Mouse (Mus musculus) ES-CJ7 (cell line): Measurements from ENCODE around the gene Kbtbd4.

Experiments used
- DNase-seq: peaks from one replicate; pipeline ENCODE4 v3.0.0; 2011; ENCODE audit warnings: low read depth, low spot score

The Kbtbd4 gene

DNA sequence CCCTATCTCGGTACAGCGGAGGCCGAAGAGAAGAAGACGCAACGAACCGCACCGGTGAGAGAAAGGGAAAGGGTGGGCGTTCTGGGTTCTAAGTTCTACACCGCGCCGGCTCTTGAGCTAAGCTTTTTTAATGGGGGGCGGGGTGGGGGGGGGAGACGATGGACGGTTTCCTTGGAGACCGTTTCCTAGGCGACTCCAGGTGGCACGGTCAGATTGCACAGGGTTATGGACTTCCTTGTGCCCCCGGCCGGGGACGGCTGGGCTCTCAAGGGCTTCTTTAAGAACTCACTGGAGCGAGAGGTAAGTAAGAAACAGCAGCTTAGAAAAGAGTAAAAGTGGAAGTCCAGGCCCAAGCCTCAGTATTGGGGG is 300 bp downstream of the Kbtbd4 start:
- DNase-seq, result no peak

DNA sequence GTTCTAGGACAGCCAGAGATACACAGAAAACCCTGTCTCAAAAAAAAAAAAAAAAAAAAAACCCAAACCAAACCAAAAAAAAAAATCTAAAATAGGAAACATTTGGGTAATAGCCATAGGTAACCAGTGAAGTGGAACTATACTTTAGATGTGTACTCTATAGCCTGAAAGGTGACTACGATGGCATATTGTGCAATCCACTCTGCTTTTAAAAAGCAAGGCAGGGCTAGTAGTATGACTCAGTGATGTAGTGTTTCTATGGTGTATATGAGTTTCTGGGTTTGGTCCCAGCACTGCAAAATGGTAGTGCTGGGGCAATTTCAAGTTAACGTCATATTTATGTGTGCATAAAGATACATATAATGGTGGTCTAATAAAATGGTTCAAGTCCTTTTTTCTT is 2.2 kb downstream of the Kbtbd4 start:
- no peak for DNase-seq

DNA sequence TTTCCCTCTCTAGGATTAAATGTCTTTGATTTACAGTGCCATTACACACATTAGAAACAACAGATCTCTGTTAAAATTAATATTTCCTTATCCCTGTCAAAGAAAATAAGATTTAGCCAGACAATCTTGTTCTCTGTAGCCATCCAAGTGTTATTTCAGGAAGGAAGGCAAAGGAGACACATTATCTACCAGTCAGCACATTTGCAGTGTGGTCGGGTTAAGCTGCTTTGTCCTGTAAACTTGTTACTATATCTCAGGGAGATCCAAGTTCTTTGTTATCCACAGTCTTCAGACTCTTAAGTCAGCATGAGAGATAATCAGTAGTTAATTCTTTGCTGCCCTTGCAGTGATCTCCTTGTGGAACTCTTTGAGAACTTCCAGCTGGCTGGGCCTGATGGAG is 6.3 kb downstream of the Kbtbd4 start:
- no peak for DNase-seq

DNA sequence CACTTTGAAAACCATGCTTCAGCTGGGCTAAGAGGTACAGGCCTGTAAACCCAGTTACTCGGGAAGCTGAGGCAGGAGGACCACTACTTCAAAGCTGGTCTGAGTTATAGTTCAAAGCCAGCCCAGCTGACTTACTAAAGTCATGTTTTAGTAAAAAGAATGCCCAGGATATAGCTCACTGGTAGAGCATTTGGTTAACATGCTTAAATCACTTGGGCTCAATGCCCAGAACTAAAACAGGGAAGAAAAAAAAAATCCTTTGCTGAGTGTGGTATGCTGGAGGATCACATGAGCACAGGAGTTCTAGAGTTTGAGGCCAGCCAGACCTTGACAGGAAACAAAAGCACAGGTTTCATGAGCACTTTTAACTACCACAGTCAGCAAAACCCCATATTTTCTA is 7.1 kb downstream of the Kbtbd4 start:
- DNase-seq, result no peak

DNA sequence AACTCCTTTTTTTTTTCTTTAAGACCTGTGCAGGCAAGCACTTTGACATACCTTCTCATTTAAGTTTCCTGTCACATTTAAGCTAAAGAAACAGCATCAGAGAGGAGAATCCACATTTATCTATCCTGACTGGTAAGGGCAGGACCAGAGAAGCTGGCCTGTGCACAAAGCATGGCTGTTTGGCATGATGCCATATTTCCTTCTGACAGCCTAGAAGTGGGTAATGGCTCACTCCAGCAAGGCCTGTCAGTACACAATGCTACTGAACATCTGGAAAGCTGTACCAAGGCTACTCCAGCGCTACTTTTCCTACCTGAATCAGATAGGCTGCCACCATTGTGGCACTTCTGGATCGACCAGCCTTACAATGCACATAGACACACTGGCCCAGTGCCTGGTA is 9.1 kb downstream of the Kbtbd4 start:
- DNase-seq, result no peak

DNA sequence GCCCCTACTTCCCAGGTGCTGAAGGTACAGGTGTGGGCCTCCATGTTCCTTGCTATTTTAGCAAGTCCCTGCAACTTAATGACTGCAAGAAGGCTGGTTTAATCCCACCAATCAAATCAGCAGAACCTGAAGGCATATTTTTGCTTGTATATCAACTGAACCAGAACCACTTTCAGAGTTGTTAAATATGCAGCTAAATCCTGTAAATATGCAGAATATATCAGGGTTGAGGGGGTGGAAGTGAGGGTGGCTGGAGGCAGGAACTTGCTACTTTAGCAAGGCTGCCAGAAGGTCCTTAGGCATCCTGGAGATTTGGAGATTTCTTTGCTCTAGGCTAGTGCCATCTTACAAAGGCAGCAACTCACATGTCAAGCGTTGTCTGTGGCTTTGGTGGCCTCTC is 11.0 kb downstream of the Kbtbd4 start:
- no peak for DNase-seq

DNA sequence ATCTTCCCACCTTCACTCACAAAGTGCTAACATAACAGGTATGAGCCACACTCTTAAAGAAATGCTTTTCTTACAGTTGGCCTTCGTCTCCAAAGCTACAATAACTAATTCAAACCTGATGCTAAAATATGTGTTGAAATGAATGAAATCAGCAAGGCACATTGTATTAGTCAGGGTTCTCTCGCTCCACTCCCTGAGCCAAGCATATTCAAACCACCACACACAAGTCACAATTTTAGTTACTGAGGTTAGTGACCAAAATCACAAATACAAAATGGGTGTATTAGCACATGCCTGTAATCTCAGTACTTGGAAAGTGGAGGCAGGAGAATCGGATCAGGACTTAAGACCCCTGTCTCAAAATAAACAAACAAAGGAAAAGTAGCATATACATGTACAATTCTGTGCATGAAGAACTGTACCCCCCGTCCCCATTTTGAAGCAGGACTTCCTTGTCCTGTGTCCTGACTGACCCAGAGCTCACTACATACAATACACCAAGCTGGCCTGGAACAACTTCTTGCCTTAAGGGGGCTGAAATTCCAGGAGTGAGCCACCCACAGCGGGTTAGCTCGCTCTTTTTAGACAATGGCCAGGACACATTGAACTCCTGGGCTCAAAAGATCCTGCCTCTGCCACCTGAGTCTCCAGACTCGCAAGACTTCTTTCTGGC is 12.2 kb downstream of the Kbtbd4 start:
- DNase-seq, result peak; percentile 40

DNA sequence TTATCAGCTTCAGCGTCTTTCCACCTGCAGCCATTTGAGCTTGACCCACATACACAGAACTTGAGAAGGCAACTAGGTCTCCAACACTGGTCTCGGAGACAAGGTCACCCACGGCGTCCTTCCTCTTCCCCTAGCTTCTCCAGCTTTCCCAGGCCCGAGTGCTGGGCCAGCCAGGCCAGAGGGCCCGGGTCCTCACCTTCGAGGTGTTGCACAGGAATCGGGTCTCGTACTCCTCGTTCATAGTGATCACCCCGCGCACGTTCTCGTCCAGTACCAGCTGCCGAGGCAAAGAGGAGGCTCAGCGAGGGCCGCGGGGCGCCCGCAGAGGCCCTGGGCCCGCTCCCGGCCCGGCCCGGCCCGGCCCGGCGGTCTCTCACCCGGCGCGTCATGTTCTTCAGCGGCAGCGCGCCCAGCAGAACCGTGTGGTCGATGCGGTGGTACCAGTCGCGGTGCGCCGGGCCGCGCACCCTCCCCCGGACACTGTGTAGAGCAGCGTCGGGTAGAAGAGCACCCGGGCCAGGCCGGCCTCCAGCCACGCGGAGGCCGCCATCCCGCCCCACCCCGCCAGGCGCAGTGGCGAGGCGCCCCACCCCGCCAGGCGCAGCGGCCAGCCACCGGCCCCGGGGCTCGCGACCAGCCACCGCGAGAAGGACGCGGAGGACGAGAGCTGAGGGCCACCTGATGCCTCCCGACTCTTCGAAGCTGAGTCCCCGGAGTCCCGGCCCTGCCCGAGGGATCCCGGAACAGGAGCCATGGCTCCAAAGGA is 12.9 kb downstream of the Kbtbd4 start:
- DNase-seq, result peak; percentile 46

DNA sequence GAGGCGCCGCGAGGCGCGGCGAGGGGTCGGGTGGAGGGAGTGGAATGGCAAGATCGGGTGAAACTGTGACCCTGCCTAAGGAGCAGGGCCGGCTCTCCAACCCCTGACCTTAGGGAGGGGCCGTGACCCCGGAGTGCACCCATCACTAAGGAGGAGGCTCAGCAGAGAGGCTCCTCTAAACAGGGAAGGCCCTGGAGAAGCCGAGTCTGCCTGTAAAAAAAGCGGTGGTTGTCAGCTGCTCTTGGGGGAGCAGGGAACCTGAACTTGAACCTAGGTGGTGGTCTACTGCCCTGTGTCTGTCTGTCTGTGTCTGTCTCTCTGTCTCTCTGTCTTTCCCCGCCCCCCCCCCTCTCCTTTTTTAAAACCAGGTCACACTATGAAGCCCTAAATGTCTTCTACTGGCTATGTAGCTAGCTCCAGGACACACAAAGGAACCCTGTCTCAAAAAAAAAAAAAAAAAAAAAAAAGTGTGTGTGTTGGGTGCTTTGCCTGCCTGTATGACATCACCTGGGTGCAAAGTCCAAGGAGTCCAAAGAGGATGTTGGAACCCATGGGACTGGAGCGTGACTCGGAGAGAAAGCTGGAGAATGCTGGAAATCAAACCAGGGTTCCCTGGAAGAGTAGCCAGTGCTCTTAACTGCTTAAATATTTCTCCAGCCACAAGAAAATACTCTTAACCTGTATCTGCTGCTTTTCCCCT is 13.6 kb downstream of the Kbtbd4 start:
- DNase-seq, result peak; percentile 57

DNA sequence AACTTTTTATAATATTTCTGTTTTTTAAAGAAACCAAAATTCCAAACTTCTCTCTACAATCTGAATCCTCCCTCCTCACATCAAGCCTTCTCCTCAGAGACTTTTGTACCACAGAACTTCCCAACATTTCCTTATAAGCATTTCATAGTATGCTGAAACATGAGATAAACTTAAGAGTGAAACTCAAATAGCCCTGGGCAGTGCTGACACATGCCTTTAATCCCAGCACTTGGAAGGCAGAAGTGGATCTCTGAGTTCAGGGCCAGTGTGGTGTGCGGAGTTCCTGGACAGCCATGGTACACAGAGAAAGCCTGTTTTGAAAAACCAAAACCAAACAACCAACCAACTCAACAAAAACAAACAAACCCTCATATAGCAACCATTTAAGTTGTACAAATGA is 16.6 kb downstream of the Kbtbd4 start:
- no peak for DNase-seq

DNA sequence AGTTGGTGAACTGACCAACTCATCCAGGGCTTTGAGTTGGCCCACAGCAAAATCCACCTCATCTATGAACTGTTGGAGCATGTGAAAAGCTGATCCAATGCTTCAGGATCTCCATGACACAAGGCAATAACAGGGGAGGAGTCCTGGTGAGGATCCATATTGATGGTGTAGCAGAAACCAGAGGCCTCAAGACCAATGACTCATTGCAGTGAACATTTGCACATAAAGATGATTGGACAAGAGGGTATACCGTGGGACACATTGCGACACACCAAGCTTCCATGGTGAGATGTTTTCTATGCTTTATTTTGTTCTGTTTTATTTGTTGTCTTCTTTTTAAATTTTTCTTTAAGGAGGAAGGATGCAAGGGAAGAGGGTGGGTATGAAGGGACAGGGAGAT is 18.1 kb downstream of the Kbtbd4 start:
- no peak for DNase-seq

DNA sequence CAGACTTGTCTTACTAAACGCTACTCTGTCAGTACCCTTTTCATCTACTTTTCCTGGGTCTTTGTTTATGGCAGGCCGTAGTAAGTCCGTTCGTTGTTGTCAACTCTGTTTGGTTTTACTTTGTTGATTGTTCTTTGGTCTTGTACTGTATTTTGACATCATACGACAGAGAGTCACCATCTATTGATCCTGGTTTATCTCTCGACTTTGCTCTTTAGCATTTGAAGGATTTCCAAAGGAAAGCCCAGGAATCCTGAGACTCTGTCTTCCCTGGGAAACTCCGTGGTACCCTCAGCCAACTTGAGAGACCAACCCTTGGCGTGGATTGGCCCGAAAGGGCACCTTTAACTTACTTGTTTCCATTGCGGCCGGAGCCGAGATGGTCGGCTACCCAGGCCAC is 24.0 kb downstream of the Kbtbd4 start:
- DNase-seq, result no peak

DNA sequence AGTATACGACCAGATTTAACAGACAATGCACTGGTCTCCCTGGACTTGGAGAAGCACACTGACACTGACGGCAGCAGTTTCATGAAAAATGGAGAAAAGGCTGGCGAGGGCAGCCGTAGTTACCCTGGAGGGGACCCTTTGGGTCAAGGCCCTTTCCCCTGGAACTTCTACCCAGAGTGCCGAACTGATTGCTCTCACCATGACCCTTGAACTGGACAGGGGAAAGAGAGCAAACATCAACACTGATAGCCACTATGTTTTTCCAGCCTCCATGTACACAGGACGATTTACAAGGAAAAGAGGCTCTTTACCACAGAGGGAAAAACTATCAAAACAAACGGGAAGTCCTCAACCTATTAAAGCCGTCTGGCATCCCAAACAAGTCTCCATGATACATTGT is 27.3 kb downstream of the Kbtbd4 start:
- DNase-seq, result no peak

DNA sequence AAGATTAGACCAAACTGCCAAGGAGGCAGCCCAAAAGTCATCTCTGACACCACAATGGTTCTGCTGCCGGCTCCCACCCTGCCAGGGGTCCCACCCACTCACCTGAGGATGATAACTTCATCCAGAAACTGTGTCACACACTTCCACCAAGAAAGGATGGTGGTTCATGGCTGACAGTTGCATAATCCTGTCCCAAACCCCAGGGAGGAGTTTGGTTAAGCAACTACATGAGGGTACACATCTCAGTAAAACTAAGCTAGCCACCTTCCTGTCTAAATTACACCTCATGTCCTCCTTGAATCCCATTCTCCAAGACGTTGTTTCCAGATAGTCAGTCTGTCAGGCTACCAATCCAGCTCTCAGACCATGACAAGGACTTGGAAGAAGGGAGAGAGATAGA is 27.7 kb downstream of the Kbtbd4 start:
- no peak for DNase-seq

DNA sequence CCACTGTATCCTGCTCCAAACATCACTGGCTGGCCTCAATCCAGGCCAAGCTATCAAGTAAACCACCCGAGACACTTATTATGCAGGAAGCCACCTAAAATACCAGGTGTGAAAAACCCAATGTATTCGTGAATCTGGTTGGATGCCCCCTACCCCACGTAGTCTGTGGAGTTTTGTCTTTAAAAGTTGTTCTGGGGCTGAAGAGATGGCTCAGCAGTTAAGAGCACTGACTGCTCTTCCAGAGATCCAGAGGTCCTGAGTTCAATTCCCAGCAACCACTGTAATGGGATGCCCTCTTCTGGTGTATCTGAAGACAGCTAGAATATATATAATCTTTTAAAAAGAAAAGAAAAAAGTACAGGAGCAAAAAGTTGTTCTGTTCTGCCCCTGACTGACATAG is 33.8 kb downstream of the Kbtbd4 start:
- DNase-seq, result no peak

DNA sequence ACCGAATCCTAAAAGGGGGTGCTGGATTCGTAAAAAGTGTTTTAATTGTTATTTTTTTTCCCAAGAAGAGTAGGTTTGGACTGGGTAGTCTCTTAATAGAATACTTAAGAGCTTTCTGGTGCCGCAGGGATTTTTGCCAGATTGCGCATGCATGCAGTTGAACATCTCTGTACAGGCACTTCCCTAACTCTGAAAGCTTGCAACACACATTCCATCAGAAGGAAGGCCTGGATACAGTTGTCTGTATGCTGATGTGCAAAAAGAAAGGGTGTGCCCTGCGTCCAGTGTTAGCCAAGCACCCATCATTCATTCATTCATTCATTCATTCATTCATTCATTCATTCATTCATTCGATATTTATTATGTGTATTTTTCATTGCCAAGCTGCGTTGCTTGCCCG is 35.2 kb downstream of the Kbtbd4 start:
- DNase-seq, result peak; percentile 30

DNA sequence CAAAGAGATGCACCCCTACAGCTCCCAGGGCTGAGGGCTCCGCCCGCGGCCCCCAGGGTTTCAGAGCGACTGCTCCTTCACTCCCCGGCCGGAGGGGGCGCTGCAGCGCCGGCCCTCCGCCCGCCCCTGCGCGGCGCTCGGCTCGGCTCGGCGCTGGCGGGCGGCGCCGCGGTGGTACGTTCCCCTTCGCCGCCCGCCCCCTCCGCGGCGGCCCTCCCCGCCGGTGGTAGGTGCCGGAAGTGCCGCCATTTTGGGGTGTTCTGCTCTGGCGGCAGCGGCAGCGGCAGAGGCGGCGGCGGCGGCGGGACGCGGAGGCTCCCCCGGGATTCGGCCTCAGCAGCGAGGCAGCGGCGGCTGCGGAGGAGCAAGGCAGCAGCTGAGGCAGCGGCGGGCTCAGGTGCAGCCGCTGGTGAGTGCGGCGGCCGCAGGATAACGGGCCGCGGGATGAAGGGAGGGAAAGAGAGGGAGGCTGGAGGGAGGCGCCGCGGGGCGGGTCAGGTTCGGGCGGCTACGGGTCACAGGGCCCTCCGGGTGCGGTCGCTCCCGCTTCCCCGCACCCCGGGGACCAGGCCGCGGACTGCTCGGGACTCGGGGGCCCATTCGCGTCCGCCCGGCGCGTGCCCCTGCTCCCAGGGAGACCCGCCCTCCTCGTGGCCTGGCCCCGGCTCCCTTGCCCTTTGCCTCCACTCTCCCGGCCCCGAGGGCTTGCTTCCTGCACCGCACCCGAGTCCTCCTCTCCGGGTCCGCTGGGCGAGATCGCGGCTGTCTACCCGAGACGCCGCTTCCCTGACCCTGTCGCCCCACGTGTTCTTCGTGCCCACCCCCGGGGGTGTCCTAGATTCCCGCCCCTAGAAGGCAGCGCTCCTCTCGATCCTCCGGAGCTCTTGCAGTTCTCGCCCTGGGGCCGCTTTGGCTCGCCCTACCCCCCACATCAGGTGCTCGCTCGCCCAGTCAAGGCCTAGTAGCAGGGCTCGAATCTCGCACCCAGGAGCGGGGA is 36.0 kb downstream of the Kbtbd4 start, which contains the start of gene Celf1:
TSS of gene Celf1 (plus strand) at position 150 of the 997 bp plus-strand sequence.
- peak; percentile 78 for DNase-seq

DNA sequence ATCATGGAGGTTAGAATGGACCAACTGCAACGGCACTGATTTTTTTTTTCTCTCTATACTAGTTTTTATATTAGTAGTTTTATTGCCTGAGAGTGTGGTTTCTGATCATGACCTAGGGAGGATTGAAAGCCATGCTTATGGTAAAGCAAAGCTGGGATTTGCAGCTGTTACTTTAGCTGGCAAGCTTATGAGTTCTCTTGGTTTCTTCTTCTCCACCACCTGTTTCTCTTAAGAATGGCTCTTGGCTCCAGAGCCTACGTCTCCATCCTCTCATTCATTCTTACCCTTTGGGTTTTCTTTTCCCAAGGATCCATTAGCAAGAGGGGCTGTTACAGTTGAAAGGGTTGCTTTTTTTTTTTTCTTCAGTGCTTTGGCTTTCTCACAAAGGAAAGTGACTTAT is 37.2 kb downstream of the Kbtbd4 start:
- no peak for DNase-seq

DNA sequence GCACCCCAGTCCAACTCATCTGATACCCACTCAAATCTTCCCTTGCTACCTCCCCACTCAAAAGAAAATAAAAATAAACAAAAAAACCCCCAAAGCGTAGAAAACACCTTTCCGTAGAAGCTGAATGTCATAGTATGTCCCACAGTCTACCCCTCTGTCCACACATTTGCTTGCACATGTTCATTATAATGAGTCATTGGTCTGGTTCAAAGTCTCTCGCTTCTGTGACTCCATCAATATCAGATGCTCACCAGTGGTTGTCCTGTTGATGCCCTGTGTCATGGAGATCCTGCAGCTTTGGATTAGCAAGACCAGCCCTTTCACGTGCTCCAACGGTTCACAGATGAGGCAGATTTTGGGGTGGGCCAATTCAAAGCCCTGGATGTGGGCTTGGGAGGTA is 45.6 kb downstream of the Kbtbd4 start:
- no peak for DNase-seq

DNA sequence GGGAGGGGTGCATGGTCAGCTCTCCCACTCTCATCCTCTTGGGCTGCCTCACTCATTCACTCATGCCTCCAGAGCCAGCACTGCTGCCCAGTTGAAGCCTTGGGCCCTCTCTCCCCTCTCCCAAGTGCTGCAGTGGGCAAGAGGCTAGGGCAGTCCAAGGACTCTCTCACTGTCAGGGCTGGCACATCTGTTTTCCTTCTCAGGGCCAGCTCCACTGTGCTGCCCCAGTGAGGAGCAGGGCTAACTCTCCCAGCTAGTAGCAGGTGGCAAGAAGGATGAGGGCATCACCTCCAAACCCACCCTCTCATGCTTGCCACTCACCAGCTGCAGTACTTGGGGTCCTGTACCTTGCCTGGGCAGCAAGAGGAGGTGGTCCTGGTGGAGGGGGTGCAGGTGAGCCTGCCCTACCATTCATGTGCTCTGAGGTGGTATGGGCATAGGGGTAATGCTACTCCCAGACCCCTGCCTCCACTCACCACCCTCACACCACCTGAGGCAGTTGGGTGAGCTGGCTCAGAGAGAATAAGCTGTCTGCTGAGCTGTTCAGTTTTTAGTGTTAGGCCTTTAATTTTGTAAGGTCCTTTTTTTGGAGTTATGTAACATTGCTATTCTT is 46.1 kb downstream of the Kbtbd4 start:
- no peak for DNase-seq

DNA sequence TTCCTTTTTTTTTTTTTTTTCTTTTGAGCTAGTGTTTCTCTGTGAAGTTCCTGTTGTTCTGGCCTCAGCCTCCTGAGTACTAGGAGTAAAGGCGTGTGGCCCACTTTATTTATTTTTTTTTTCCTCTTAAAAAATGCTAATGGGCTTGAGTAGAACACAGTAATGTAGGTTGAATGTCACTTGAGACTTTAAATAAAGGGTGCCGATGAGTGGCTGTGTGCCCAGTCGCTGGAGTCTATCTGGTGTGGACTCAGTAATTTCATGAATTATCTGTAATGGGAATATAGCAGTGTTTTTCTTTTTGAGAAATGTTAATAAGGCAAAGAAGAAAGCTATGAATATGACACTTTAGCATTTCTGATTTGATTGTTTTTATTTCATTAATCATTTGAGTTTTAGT is 48.9 kb downstream of the Kbtbd4 start:
- DNase-seq, result no peak
